Mouse (Mus musculus): ENCODE data around the gene Hfe2.

Hfe2 gene

DNA sequence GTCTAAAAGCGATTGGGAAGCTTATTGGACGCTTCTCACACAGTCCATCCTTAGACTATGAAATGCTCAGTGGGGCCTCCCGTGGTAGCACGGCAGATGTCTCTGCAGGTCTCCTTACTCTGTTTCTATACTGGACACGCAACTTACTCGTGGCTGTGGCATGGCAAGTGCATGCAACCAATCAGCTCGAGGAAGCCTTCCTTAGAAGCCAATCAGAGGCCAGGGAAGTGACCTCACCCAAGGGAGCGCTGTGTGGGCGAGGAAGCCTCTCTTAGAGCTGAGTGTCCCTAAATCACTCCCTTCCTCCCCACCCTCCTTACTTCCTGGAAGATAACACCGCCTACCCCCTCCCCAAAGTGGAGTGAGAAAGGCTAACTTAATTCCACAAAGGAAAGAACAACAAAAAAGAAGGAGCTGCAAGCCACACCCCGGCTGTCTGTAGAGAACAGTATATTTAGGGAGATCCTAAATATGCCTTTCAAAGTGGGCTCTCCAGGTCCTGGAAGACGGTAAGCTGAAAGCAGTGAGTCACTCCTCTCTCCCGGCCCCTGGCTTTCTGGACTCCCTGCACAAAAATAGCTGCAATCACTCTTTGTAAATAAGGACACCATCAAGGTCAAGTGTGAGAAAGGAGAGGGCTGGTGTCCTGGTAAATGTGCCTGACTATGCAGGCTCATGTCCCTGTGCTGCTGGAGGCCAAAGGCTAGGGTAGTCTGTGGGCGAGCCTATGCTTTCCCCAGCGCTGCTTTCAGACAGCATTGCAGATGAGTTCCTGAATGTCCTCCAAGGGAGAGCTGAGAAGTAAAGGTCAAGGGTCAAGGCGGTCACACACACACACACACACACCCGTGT is 51.9 kb downstream of the Hfe2 start, which contains the start of gene Gm16253:
Gene Gm16253 (plus strand): TSS at position 295 of the 852 bp plus-strand sequence.
- peak; percentile 86 to 87 for DNase-seq

DNA sequence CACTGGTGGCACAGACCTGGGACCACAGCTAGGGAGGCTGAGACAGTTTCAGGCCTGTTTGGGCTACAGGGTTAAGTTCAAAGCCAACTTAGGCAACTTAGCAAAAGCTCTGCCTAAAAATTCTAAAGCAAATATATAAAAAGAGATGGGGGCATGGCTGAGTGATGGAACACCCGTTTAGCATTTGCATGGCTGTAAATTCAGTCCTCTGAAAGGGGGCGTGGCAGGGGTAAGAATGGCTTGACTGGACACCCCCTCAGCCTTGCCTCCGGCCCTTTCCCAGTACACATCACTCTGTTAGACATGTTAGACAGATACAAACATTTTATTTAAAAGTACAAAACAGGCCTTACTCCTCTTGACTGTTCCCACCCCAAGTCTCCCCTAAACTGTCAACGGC is 52.6 kb downstream of the Hfe2 start:
- DNase-seq = no peak

All from B cell, adult 2 months (primary cell).